Mouse (Mus musculus) 416B (cell line): Measurements from ENCODE around the gene Hps6.

ENCODE experiments used
- DNase-seq: peaks from one replicate; pipeline ENCODE4 v3.0.0; 2011; ENCODE audit warnings: low read depth

The Hps6 gene

DNA sequence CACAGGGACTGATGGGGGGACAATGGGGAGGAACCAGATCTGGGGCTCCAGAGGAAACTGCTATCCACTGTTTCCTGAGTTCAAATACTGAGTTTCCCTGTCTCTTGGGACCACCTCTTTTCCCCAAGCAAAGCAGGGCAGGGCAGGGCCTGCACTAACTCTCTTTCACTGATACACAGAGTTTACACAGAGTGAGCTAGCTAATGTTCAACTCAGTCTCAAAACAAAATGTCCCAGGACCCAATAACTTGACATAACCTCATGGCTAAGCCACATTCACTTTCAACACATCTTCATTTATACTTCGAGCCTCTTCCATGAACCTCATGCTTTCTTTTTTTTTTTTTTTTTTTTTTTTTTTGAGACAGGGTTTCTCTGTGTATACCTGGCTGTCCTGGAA, 26.3 kb downstream of the Hps6 start:
- DNase-seq: no peak

DNA sequence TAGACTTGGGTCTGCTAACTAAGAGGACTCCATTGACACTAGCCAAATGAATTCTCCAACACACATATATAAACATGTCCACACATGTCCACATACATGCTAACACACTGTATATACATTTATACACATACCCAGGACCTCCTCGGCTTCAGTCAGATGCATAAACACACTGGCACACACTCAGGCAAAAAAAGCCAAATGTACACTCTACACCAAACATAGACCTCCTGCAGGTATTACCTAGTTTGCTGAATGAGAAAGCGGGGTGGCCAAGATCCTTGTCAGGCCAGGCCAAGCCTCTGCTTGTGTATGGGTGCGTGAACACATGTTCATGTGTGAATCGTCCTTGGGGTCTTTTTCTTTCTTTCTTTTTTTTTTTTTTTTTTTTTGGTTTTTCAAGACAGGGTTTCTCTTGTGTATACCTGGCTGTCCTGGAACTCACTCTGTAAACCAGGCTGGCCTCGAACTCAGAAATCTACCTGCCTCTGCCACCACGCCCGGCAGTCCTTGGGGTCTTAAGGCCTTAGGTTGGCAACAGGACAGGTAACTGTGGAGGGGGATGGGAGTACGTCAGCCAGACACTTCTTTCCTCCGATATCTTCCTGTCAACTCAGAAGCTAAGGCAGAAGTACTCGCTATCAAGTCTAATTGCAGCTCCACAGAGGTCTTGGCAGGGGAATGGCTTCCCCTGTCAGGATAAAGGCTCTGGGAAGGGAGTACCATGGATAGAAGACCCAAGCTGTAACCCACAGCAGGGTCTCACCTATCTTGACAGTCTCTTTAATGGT, 27.1 kb downstream of the Hps6 start:
- DNase-seq: no peak

DNA sequence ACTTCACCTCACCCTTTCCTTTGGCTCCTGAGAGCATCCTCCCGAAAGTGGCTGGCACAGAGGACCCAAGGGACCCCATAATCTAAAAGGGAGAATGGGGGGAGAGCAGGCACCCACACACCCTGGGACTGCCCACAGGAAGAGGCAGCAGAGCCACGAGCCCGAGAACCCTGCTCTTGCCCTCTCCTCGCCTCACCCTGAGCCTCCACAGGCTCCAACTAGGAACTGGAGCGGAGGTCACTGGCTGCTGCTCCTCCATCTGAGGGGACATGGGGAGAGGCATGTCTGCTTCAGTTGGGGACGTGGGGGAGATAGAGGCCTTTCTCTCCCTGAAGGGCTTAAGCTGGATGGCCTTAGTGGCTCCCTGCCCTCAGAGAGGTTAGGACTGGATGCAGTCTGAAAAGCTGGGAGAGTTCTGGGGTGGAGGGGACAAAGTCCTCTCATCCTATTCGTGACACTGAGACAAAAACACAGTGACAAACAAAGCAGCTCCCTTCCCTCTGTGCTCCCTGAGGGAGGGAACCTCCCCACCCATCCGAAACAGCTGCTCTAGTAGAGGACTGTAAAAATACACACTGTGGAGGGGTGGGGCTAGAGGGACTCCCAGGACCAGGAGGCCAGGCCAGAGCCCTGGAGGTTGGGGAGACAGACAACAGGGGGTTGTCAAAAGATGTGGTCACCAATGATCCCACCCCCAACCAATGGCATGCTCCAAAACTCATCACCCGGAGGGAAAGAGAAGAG, 28.6 kb downstream of the Hps6 start:
- DNase-seq: no peak

DNA sequence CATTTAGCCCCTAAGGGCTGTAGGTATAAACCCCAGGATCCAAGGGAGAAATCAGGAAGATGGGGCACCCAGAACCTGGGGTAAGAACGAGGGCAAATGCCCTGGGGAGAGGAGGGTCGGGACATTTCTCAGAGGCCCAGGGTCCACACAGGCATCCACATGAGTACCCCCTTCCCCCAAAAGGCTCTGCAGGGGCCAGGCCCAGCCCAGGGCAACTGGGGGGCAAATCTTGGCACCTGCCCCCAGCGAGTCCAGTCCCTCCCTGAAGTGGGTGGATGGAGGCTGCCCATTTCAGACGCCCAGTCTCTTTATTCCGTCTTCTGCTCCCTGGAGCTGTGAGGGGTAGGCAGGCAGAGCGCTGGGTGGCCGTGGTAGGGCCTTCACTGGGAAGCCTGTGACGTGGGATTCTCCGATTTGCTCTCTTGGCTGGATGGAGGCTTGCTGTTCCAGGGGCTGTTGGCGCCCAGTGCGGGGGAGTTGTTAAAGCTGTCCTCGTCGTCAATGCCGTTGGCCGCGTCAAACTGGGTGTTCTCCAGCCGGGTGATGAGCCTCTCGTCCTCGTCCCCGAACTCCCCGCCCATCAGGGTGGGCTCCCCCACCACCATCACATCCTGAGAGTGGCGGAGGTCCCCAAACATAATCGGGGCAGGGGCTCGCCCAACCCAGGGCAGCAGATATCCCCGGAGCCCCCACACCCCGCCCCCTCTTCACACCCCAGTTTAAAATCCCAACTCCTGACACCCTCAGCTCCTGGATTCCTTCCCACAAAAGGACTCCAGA, 29.6 kb downstream of the Hps6 start:
- DNase-seq: no peak

DNA sequence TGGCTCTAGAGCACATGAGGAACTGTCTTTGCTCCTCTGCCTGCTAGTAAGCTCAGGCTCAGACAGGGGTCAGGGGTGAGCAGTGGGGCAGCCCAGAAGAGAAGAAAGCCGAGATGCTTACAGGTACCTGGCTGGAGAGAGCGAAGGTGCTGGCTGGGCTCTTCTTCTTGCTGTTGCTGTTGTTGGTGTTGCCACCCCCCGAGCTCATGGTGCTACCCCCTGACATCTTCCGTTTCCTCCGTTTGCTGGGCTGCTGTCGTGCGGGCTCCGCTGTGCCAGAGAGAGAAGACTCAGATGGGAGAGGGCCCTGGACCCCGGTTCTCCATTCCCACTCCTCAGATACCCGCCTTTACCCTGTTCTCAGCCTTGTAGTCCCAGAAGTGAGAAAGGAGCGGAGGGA, 30.6 kb downstream of the Hps6 start:
- no peak for DNase-seq

DNA sequence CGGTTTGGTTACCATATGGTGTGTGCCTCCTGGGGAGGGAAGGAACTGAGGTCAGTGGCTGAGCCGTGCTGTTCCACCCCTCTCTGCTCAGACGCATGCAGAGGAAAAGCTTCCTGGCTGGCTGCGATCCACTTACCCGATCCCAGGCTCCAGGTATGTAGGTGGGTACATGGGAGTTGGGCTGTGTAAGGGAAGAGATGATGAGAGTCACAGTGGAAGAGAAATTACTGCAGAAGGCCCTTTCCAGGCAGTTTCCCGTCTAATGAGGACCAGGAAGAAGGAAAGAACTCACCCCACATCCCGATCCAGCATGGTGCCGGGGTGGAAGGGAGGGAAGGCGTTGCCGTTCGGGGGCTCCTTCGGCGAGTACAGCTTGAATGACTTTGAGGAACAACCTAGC, 32.7 kb downstream of the Hps6 start:
- no peak for DNase-seq

DNA sequence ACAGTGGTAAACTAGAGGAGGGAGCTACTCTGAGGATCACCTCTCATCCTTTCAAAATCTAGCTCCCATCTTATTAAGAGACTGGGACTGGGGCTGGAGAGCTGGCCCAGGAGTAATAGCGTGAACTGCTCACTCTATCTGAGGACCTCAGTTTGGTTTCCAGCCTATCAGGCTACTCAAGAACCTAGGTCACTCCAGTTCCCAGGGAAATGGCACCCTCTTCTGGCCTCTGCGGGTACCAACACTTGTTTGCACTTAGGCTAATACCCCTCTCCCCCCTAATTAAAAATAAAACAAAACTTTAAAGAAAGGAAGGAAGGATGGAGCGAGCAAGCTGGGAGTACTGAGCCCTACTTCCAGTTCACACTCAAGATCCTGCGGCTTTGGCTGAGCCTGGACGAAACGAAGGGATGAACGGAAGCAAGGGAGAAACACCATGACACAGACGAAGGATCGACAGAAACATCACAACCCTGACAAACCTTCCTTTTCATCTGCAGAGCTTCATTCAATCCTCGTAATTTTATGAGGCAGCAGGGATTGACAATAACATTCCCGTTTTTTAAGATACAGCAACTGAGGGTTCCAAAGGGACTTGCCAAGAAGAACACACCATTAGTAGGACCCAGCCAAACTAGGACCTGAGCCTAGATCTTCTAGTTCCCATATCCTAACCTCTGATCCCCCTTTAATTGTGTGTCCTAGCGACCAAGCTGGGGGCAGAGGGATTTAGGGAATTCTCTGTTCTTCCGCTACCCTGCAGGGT, 33.4 kb downstream of the Hps6 start:
- peak; percentile 58 for DNase-seq

DNA sequence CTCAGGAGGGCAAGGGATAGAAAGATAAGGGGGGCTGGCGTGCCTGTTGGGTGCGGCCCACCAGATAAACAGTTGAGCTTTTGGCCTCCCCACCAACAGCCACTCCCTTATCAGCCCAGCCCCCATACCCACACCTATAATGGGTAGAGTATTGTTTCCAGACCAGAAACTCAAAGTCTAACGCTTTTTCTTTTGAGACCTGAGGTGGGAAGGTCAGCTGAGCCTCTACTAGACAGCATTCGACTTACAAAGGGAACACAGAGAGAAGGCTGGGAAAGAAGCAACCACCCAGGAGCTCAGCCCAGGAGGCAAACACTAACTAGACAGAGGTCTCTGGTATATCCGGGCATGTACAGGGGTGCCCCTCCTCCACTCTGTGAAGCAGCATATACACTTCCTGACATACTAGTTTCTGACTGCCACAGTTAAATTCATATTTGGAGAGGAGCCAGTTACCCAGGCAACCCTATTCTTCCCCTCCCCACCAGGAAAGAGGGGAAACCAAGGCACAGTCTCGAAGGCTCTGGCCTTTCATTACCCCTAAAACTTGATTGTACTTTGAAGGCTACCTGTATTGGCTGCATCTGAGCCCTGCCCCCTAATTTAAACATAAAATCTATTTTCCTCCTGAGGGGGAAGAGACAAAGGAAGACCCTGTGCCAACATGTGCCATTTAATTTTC, 34.1 kb downstream of the Hps6 start:
- peak; percentile 76 for DNase-seq

DNA sequence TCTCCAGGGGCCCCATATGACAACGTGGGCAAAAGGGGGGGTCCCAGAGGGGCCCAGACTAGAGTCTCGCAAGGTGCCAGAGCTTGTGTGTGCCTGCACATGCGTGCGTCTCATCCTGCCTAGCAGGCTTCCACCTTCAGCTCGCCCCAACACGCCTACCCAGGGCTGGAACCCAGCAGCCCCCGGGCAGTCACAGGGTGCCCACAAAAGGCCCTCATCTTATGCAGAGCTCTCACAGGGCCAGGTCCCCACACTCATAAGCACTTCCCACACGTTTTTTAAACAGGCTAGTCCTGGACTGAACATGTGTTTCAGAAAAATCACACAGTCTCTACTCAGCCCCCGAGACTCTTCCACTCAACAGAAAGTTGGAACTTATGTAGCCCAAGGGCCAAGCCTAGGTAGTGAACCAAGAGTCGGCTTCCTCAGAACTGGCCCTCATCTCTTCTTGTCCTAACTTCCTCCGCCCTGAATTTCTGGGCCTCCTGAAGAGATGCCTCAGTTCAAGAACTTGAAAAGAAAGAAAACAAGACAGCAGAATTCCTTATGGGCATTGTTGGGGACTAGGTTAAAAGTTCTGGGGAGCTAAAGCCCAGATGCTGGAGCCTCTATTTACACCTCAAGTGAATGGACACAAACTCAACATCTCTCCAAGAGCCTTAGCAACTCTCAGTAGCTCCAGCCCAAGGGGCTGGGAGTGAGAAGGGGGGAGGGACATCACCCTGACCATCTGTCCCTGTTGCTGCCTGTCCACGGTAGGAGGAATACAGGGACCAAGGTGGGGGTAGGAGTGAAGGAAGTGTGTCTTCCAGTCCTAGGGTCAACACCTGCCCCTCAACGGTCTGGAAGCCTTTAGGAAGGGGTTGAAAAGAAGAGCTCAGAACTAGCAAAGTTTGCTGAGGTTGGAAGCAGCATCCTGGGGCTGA, 34.9 kb downstream of the Hps6 start:
- no peak for DNase-seq

DNA sequence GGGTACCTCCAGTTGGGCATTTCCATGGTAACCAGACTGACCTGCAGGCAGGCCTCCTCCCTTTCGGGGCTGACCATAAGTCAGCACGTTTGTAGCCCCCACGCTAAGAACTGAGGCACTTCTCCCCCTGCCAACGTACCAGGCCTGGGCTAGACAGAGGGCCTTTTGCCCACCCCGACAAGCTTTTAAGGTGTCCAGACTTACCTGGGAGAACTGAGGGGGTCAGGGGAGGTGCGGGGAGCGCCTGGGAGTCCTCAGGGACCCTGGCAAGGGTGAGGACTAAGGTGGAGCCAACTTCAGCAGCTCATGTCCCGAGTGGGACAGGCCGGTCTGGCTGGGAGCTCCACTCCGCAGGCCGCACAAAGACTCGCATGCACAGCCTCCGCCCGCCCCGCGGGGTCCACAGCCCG, 35.5 kb downstream of the Hps6 start:
- no peak for DNase-seq

DNA sequence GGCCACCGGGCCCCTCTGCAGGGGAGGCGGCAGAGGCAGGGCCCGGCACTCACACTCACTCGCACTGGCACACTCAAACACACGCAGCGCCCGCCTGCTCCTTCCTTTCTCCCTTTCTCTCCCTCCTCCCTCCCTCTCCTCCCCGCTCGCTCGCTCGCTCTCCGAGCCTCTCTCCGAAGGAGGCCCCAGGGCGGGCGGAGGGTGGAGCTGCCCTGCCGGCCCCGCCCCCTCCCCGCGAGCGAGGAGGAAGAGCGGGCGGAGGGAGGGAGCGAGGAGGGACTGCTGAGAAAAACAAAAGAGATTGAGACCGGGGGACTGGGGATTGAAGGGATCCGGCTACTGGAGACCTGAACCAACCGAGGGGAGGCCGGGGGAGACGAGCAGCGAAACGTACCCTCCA, 36.2 kb downstream of the Hps6 start:
- peak; percentile 91 for DNase-seq

DNA sequence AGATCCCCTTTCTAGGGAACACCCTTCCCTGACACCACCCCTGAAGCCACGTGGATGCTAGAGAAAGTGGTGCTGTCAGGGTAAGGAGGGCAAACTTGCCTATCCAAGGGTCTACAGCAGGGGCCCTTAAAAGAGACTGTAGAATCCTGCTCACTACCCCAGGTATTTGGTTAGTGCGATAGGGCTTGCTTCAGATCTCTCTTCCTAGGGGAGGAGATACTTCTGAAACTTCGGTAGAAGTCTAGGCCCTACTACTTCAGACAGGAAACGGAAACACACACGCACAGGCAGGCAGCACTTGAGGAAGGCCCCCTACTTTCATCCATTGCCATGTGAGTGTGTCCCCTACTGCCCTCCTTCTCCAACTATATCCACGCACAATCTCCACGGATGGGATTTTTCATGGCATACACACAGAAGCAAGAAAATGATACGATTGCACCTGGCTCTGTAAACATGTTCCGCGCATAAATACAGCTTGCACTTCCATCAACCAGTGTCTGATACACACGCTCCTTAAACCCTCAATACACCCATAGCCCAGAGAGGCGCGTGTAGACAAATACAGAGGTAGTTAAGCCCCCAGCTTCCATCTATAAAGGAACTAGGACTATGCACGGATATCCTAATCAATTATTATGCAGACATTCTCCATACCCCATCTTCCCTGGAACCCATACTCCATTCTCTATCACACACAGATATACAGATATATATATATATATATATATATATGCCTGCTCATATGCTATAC, 37.0 kb downstream of the Hps6 start:
- peak; percentile 86 for DNase-seq

DNA sequence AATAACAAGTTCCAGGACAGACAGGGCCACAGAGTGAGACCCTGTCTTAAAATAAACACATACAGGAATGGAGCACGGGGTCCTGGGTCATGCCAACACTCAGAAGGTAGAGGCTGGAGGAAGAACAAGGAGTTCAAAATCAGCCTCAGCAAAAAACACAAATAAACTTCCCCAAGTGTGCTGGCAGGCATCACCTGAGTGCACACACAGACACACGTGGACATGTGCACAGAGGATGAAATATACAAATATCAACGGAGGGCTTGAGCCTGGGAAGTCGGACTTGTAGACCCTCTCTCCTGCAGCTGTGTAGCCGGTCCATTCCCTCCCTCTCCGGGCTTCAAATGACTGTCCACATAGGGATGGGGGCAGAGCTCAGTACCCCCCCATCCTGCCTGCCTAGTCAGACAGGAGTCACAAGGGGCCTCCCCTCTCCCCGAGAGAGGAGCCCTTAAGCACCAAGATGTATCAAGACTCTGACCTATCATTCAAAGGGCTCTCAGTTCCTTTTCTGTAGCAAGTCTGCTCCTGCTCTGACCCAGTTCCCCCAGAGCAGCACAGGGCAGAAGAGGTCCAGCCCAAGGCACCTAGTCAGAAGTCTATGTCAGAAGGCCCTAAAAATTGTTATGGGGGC, 38.1 kb downstream of the Hps6 start:
- peak; percentile 57 for DNase-seq

DNA sequence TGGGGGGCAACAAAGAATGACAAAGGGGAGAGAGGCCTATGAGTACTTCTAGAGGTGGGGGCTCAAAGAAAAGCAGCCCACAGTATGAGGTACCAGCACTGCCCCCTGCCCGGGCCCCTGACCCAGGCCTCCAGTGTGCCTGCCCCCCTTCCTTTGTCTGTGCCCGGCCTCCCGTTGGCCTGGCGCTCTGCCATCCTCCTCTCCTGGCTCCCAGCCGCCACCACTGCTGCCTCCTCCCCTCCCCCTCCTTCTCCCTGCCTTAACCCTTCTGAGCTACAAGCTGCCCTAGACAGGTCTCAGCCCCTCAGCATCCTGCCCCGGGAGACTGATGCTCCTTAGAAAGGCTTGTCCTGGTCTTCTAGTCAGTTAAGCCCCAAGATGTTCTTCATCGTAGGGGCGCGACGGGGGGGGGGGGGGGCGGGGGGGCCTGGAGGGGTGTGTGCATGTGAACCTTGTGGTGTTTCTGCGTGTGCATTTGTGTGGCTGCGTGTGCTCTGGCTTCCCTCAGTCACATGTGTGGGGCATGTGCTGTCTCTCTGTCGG, 38.7 kb downstream of the Hps6 start:
- DNase-seq: peak; percentile 86

DNA sequence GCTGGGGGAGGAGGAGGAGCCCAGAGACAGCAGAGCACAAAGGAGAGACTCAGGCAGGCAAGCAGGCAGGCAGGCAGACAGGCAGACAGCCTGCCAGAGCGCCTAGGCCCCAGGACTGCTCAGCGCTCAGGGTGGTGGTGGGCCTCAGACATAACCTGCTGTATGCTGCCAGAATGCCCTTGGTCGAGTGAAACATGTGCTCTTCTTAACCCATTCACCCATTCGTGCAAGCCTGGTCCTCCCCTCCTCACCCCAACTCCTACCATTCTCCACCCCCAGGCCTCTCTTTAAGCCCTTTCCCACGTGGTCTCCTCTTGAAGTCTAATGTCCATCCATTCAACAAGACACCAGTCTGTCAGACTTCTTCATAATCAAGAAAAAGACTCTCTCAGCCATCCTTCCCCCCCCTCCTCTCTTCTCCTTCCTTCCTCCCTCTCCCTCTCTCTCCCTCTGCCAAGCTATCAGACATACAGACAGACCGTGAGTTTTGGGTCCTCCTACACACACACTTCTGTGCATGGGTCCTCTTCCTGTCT, 39.2 kb downstream of the Hps6 start:
- peak; percentile 72 for DNase-seq

DNA sequence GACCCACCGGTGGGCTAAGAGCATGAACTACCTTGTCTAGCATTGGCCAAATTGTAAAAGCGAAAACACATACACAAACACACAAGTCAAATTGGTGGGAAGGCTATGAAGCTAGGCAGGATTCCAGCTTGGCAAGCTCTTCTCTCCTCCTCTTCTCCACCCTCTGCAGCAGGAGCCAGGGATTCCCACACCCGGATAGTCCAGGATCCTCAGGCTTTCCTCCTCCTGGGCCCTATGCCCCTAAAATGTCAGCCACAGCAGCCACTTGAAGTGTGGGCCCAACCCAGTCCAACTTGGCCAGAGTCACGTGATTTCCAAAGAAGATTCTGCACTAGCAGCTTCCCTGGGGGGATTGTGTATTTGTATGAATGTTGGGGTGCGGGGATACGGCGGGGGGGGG, 40.1 kb downstream of the Hps6 start:
- no peak for DNase-seq

DNA sequence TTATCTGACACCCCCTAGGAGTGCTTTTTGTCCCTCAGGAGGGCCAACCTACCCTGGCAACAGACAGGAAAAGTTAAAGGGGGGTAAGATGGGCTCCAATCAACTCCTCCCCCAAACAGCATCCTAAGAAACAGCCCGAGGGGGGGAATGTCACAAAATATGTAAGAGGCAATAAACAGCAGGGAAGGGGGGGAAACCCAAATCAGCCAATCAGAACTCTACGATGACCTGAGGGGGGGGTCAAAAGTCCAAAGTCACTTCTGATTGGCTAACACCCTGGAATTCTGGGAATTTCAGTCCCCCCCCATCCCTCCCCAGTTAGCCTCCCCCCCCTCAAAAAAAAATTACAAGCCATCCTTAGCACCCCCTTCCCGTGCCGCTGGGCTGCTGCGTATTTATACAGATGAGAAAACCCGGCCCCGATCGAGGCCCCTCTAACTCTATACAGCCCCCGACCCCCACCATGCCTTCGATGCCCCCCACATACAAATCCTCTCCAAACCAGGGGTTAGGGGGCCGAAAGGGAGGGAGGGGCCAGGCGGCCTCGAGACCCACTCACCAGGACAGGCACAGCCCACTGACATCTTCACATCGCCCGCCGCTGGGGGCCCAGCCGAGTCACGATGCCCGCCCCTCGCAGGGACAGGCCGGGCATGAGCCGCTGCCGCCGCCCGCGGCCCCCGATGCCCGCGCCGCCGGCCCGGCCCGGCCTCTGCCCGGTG, 41.1 kb downstream of the Hps6 start, which contains the start of gene Pprc1:
Gene Pprc1 (plus strand): TSS at position 616 of the 722 bp plus-strand sequence.
- DNase-seq: peak; percentile 87
